Mouse (Mus musculus) embryonic facial prominence, embryonic 15.5 days (tissue): ENCODE measurements at regions not wholly inside any gene's neighbourhood (a gene's known extent, or its start where the extent isn't known, plus 50 kb on each side); places are given as distances from the start of the nearest gene placed in this dataset.

Experiments used
- ATAC-seq: fragments of 200-750 bp; cut with Nextera tagmentation; 2 replicates; pipeline ENCODE4 v1.8.0; 2017; ENCODE audit warnings: low read depth, moderate TSS enrichment; ENCODE audit not compliant: insufficient number of reproducible peaks, low FRiP score, low TSS enrichment
- H3K27ac ChIP-seq: fragments of 300-500 bp; sonication (generic); replicated peaks from 2 replicates; pipeline ENCODE4 v1.5.1; 2015; ENCODE audit warnings: mild to moderate bottlenecking, inconsistent platforms
- H3K27me3 ChIP-seq: fragments of 300-500 bp; sonication (generic); 2 replicates; pipeline ENCODE4 v1.6.1; 2015; ENCODE audit warnings: inconsistent platforms
- H3K36me3 ChIP-seq: fragments of 300-500 bp; sonication (generic); 2 replicates; pipeline ENCODE4 v1.6.1; 2015; ENCODE audit warnings: mild to moderate bottlenecking, inconsistent platforms
- H3K4me1 ChIP-seq: fragments of 300-500 bp; sonication (generic); 2 replicates; pipeline ENCODE4 v1.6.1; 2015; ENCODE audit warnings: inconsistent platforms
- H3K4me2 ChIP-seq: fragments of 300-500 bp; sonication (generic); replicated peaks from 2 replicates; pipeline ENCODE4 v1.6.1; 2015; ENCODE audit warnings: mild to moderate bottlenecking, inconsistent platforms
- H3K4me3 ChIP-seq: fragments of 300-500 bp; sonication (generic); replicated peaks from 2 replicates; pipeline ENCODE4 v1.5.1; 2015; ENCODE audit warnings: mild to moderate bottlenecking, inconsistent platforms
- H3K9ac ChIP-seq: fragments of 300-500 bp; sonication (generic); 2 replicates; pipeline ENCODE4 v1.6.1; 2015; ENCODE audit warnings: inconsistent platforms
- H3K9me3 ChIP-seq: fragments of 300-500 bp; sonication (generic); replicated peaks from 2 replicates; pipeline ENCODE4 v1.6.1; 2016; ENCODE audit warnings: inconsistent platforms
- WGBS: fragments of 180-500 bp; shearing (Covaris S2); methylation state at CpG from one replicate; pipeline ENCODE4 v1.1.7; 2015; 5-methylcytosine and 5-hydroxymethylcytosine counted together

DNA sequence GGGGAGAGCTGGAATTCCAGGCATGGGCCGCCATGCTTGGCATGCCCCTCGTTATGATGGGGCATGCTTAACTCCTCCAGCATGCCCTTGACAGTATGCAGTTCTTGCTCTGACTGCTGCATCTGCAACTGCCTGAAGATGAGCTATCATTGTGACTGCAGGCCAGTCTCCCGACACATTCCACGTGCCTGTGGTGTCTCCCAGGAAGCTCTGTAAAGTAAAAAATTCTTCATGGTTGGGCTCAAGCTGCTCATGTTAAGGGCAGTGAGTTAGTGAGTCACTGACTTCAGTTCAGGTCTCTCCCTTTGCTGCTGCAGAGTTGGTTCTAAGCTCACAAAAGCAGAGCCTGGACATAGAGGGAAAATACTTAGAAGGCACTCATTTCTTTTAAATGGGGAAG, 161.5 kb downstream of the Sox2 start:
- Histone ChIP-seq H3K27ac (no peak overlapping the region), H3K4me3 (no peak overlapping the region), H3K9ac (no peak overlapping the region), H3K36me3 (no peaks in the 10 kb centered on the region), H3K27me3 (peaks cover 12% of the 10 kb centered on the region), H3K4me1 (peaks cover 3% of the 10 kb centered on the region; the same call in 1 of the 2 replicates), H3K9me3 (no peaks in the 10 kb centered on the region), H3K4me2 (no peak overlapping the region)
- WGBS, result 48% methylated on average over 4 of the region's 4 CpGs
- ATAC-seq, result no peak

DNA sequence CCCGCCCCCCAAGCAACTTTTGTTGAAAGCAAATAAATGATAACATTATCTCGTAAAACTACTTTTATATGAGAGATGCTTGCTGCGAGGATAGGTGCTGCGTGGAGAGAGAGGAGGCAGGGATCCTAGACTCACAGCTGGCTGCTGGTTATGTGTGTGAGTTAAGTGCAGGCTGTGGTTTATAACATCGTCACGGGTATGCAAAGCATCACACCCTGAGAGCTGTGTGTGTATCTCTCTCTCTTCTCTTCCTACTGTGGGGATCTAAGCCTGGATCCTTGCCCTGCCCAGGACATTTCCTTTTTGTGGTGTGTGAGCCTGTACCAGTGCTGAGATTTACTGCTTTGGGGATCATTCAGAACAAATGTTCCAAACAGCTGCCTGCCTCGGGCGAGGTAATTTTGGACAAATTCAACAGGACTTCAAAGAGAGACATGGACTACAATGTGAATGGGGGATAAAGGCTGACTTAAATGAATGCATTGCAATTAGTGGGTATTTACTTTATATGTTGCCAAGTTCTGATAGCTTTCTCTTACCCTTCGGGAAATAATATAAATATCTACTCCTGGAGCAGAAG, 162.9 kb downstream of the Sox2 start:
- Histone ChIP-seq H3K9ac (no peak overlapping the region), H3K27me3 (peaks cover 8% of the 10 kb centered on the region), H3K4me2 (no peak overlapping the region), H3K36me3 (no peaks in the 10 kb centered on the region), H3K9me3 (no peaks in the 10 kb centered on the region), H3K27ac (no peak overlapping the region), H3K4me3 (no peak overlapping the region), H3K4me1 (peaks cover 3% of the 10 kb centered on the region; the same call in 1 of the 2 replicates)
- WGBS, result 35% methylated on average over 9 of the region's 9 CpGs
- ATAC-seq, result no peak

DNA sequence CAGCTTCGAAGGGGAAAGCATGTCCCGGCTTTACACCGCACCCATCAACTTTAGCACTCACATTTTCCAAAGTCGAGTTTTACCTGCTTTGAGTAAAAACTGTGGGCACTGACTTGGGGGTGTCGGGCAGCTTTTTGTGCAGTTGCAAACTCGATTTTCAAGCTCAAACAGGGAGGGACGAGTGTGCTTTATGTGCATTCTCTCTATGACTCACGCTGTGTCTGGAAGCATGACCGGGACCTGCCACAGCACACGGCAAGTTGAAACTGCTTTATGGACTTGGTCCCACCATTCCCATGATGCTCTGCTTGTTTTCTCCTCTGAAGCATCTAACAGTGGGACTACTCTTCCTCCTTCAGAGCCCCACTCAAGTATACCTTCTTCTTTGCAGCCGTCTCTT, 174.8 kb downstream of the Sox2 start:
- 0 out of 2 replicates have a peak, but pooled peaks have one; percentile 39 for ATAC-seq
- Histone ChIP-seq H3K9me3 (no peaks in the 10 kb centered on the region), H3K4me1 (no peaks in the 10 kb centered on the region), H3K4me2 (no peak overlapping the region), H3K27ac (peak overlapping the region; percentile 52), H3K36me3 (no peaks in the 10 kb centered on the region), H3K4me3 (no peak overlapping the region), H3K9ac (no peak overlapping the region), H3K27me3 (no peaks in the 10 kb centered on the region)
- WGBS, result 60% methylated on average over 11 of the region's 11 CpGs

DNA sequence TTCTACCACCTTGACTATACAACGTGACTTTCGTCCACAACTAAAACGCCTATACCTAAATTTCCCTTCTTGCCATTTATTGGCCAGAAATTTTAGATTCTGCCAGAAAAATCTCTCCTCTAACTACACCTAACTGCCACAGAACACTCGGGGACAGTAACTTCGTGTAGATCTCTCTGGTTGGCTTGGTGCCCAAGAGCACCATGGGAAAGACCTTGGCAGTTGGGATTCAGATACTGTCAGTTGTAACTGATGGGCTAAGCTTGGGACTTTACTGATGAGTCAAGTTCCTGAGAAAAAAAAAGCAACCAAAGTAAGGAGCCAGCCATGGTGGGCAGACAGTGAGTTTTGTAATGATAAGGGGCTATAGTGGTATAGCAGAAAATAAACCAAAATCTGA, 176.2 kb downstream of the Sox2 start:
- H3K9ac ChIP-seq, result no peak overlapping the region
- no peak for ATAC-seq

DNA sequence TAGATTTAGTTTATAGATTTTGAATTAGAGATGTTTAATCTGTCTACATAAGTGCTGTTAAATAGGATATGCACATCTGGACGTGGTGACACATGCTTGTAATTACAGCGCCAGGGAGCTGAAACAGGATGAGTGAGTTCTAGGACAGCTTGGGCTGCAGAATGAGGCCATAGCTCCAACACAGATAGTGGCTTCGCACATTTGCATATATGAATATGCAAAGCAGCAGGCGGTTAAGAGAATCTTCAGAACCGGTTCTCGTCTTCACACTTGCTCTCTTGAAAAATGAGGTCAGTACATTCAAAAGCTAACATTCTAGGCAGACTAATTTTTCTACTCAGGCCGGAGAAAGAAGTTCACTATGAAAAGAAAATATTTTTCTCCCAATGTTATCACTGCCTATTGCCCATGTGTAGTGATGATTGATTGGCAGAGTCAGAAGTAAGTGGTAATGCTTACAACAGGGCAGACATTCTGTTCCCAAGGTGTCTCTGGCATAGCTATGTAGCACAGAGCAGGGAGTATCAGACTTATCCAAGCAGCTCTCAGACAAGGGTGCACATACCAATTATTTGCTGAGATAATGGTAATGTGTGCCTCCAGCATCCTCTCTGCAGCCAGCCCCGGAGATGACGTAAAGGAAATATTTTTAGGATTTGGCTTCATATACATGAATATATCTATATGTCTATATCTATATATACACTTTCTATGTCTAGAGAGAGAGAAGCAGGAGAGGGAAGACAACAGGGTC, 178.4 kb downstream of the Sox2 start:
- no peaks in the 10 kb centered on the region for H3K9me3 ChIP-seq
- H3K36me3 ChIP-seq, result no peaks in the 10 kb centered on the region
- H3K4me2 ChIP-seq, result no peak overlapping the region
- no peak for ATAC-seq
- 50% methylated on average over 9 of the region's 9 CpGs for WGBS
- H3K27me3 ChIP-seq, result no peaks in the 10 kb centered on the region
- H3K4me1 ChIP-seq, result peaks cover 5% of the 10 kb centered on the region; the same call in 1 of the 2 replicates
- H3K9ac ChIP-seq, result no peak overlapping the region
- H3K4me3 ChIP-seq, result no peak overlapping the region
- no peak overlapping the region for H3K27ac ChIP-seq

More for the DNA sequence above, 176.2 kb downstream of the Sox2 start:
- no peak overlapping the region for H3K27ac ChIP-seq
- H3K4me2 ChIP-seq, result no peak overlapping the region
- H3K4me3 ChIP-seq, result no peak overlapping the region
- 88% methylated on average over 5 of the region's 5 CpGs for WGBS
- no peaks in the 10 kb centered on the region for H3K36me3 ChIP-seq
- H3K4me1 ChIP-seq, result no peaks in the 10 kb centered on the region
- no peaks in the 10 kb centered on the region for H3K27me3 ChIP-seq
- no peaks in the 10 kb centered on the region for H3K9me3 ChIP-seq

DNA sequence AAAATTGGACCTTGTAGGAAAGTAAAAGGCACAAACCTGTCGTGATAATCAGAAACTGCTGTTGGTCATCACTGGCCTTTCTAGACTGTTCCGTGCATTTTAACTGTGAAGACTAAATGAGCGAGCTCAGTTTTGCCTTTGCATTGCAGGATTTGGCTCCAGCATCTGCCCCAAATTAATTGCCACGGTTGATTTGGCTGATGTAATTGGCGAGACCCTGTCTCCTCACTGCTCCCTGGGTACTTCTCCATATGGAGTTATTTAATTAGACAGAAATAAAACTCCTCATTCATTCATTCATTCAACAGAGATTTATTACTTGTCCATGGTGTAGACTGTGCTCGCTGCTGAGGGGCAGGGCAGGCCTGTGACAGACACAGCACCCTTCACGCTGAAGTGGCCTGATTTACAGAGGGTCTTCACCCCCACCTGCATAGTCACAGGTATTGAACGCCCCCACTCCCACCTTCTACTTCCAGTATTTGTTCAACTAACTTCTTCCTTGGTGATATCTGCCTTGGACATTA, 186.6 kb downstream of the Sox2 start:
- no peak overlapping the region for H3K4me3 ChIP-seq
- no peaks in the 10 kb centered on the region for H3K9me3 ChIP-seq
- no peak overlapping the region for H3K4me2 ChIP-seq
- peaks cover 9% of the 10 kb centered on the region for H3K4me1 ChIP-seq
- ATAC-seq, result 0 out of 2 replicates have a peak, but pooled peaks have one; percentile 29
- no peak overlapping the region for H3K27ac ChIP-seq
- H3K9ac ChIP-seq, result no peak overlapping the region
- 50% methylated on average over 8 of the region's 8 CpGs for WGBS
- H3K36me3 ChIP-seq, result no peaks in the 10 kb centered on the region
- H3K27me3 ChIP-seq, result no peaks in the 10 kb centered on the region

DNA sequence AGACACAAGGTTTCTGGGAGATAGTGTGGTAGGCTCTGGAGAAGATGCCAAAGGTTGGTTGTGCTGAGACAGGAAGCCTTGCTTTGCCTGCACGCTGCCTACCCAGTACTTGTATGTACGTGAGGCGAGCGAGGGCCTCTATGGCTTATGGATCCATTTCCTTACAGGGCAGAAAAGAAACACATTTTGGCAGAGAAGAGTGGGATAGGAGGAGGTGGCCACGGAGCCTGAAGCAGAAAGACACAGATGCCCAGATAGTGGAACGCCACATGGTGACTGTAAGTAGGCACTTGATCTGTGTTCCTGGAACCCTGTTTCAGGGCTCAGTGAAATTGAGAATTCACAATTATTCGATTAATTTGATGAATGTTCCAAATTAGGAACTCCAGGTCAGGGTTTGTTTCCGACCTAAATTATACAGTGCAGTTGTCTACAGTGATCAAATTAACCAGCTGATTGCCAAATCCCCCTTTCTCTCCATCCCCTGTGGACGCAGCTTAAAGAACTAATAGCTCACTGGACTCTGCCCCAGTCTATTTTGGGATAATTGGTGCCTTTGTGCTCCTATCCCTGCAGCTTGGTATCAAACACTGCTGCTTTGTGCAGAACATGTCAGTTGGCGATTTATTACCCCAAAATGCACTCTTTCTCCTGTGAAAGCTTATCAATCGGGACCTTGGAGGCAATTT, 187.6 kb downstream of the Sox2 start:
- H3K27ac ChIP-seq, result no peak overlapping the region
- H3K4me1 ChIP-seq, result peaks cover 9% of the 10 kb centered on the region
- 42% methylated on average over 11 of the region's 11 CpGs for WGBS
- no peaks in the 10 kb centered on the region for H3K9me3 ChIP-seq
- H3K36me3 ChIP-seq, result no peaks in the 10 kb centered on the region
- no peak overlapping the region for H3K9ac ChIP-seq
- H3K4me3 ChIP-seq, result no peak overlapping the region
- H3K4me2 ChIP-seq, result no peak overlapping the region
- no peak for ATAC-seq
- H3K27me3 ChIP-seq, result no peaks in the 10 kb centered on the region

DNA sequence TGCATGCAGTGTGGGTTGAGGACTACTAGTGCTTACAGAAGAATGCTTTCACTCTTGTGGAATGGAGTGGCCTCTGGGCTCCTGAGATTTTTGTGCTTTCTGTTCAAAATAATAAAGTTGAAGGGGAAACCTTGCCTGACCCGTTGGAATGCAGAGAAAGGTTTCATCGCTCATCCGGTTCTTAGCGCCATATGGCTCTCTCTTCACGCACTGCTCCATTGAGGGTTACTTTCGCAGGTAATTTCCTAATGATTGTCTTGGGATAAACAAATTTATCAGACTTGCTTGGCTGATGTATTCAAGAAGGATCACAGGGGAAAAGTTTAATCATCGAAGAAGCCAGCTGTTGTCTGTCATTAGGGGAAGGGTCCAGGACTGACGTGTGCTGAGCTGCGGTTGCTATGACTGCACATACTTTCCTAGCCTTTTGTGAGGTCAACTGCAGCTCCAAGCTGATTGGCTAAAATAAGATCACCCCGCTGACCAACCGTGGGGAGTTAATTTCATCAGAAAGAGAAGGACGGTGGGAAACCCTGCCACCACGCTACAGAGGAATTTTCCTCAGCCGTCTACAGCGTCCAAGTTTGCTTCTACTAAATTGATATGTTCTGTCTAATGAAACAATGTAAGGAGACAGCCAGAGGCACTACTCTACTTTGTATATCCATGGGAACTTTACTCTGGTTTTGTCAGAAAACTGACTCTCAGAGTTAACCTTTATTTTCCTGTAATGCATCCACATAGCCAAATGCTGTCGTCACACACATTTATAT, 210.9 kb downstream of the Sox2 start:
- 63% methylated on average over 16 of the region's 16 CpGs for WGBS

DNA sequence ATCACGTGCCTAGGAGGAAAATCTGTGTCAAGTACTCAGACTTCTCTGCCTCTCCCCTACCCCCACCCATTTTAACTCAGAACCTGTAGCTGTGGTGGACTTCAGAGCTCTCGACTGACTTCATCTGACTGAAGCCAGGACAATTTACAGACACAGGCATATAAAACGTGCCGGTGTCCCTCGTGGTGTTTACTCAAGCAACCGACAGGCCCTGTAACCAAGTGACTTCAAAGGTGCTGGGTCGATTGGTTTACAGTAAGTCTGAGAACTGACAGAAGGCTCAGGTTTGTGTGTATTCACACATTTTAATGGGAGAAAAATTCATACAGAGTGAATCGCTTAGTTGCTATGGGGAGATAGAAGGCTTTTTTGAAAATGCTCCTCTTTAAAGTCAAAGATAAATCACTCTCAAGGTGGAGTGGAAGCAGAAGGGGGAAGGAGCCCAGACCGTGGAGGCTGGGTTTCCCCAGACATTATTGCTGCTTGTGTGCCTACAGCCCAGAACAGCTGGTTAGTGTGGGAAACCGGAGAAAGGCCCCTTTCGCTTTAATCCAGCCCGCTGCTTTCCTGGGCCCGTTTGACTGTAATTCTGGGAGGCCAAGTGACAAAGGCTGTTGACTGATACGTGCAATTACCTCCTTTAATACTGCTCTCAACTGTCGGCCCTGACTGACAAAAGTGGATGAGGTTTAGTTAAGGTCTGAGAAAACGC, 218.6 kb downstream of the Sox2 start:
- 41% methylated on average over 16 of the region's 16 CpGs for WGBS
- no peak overlapping the region for H3K27ac ChIP-seq
- no peak overlapping the region for H3K9ac ChIP-seq
- no peaks in the 10 kb centered on the region for H3K4me1 ChIP-seq
- H3K4me2 ChIP-seq, result no peak overlapping the region
- ATAC-seq, result 0 out of 2 replicates have a peak, but pooled peaks have one; percentile 32
- no peak overlapping the region for H3K4me3 ChIP-seq
- no peaks in the 10 kb centered on the region for H3K36me3 ChIP-seq
- H3K27me3 ChIP-seq, result no peaks in the 10 kb centered on the region
- no peaks in the 10 kb centered on the region for H3K9me3 ChIP-seq

More for the DNA sequence above, 210.9 kb downstream of the Sox2 start:
- H3K9me3 ChIP-seq, result no peaks in the 10 kb centered on the region
- H3K27ac ChIP-seq, result no peak overlapping the region
- no peak overlapping the region for H3K4me3 ChIP-seq
- no peak overlapping the region for H3K9ac ChIP-seq
- H3K4me1 ChIP-seq, result no peaks in the 10 kb centered on the region
- no peak for ATAC-seq
- H3K27me3 ChIP-seq, result no peaks in the 10 kb centered on the region
- H3K36me3 ChIP-seq, result no peaks in the 10 kb centered on the region
- no peak overlapping the region for H3K4me2 ChIP-seq

DNA sequence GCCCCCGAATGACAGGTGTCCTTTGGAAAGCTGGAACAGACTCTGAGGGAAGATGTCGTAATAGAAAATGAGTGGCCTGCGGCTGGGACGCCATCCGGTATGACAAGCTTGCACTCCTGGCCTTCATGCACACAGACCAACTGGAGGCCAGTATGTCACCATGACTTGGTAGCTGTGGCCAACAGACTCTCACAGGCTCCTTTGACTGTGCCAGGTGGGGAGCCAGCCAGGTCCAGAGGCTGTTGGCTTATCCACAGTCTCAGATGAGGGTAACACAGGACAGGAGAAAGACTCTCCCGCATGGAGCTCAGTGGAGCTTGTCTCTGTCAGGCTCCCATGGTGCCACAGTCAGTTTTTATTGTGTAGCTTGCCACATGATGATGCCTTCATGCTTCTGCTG, 219.7 kb downstream of the Sox2 start:
- H3K4me2 ChIP-seq, result no peak overlapping the region
- H3K9ac ChIP-seq, result no peak overlapping the region
- no peaks in the 10 kb centered on the region for H3K9me3 ChIP-seq
- H3K27me3 ChIP-seq, result no peaks in the 10 kb centered on the region
- no peaks in the 10 kb centered on the region for H3K36me3 ChIP-seq
- no peak overlapping the region for H3K4me3 ChIP-seq
- H3K27ac ChIP-seq, result no peak overlapping the region
- no peak for ATAC-seq
- H3K4me1 ChIP-seq, result no peaks in the 10 kb centered on the region
- 78% methylated on average over 6 of the region's 6 CpGs for WGBS
